Mouse (Mus musculus): ENCODE data around the gene Elac2.

Elac2 gene

DNA sequence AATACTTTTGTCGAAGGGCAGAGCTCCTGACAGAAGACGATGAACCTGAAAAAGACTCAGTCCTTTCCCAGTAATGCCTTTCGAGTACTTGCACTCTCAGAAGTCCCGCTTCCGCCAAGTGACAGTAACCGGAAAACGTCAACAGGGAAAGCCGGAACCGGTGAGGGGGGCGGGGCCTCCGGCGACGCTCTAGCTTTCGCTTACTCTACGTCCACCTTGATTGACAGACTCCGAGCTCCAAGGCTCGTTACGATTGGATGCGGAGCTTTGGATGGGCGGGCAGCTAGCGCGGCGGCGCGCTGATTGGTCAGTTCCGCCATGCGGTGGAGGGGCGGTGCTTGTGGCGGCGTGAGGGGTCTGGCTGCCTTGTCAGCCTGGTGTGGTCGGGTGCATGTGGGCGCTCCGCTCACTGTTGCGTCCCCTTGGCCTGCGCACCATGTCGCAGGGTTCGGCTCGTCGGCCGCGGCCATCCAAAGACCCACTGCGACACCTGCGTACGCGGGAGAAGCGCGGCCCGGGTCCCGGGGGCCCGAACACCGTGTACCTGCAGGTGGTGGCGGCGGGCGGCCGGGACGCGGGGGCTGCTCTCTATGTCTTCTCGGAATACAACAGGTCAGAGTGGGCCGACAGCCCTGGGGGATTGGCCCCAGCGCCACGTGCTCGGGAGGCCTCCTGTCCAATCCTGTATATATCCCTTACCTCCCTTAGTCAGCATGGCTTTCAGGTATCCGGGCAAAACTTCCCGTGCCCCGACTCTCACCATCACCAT, at the start of gene Elac2:
TSS of gene Elac2 (plus strand) at position 319 of the 769 bp plus-strand sequence.
- DNase-seq = peak; percentile 97

DNA sequence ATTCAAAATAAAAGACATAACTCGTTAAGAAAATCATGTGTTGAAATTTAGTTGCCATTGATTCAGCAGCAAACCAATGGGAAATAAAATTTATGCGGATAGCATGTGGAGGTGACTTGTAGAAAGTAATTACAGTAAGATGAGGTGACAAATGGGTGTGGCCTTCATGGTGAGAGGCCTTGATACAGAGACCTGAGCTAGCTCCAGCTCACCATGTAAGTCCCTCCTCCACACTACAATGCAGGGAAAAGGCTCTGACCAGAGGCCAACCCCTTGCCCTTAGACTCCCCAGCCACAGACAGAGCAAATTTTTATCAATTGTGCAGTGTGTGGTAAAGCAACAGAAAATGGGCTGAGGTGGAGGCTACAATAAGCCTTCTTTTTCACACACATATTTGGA, 49.7 kb upstream of the Elac2 start:
- DNase-seq = no peak

DNA sequence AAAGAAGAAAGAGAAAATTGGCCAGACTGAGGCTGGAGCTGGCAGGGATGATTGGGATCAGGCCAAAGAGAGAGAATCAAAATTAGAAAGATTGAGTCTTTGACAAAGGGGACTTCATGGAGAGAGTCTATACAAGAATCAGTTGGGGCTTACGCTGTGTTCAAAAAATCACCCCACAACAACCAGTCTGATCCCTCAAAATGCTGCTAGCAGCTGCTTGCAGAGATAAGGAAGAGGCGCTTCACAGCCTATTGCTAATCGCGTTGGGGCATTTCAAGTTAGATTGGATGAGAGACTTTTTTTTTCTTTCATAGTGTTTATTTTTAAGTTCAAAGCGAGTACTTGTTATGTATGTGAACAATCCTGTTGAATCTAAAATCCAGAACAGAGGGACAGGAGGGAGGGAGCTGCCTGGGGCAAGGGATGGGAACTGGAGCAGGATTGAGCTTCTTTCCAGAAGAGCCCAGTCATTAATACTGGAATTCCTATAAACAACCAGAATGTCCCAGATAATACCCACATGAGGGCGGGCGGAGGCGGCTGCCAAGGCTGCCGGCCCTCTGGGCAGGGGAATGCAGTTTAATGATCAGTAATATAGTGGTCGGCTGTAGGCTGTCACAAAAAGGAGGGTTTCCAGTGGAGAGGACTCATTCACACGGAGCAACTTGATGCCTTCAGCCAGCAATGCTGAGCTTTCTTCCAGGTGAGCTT, 47.6 kb upstream of the Elac2 start:
- DNase-seq = no peak

DNA sequence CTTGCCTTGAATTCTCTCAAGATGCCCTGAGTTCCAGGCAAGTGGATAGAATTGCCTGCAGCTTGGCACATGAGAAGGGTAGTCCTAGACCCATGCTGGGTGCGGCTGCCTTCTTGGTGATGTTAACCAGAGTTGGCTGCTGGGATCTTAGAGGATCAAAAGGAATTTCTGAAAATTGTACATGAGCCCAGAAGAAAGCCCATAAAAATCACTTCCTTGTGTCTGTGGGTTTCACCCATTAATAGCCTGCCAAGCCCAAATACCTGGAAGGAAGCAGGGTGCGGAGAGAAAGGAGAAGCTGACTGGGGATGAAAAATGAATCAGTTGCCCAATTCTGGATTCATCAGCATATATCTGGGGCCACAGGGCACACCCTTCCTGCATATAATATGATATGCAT, 41.6 kb upstream of the Elac2 start:
- DNase-seq = no peak

DNA sequence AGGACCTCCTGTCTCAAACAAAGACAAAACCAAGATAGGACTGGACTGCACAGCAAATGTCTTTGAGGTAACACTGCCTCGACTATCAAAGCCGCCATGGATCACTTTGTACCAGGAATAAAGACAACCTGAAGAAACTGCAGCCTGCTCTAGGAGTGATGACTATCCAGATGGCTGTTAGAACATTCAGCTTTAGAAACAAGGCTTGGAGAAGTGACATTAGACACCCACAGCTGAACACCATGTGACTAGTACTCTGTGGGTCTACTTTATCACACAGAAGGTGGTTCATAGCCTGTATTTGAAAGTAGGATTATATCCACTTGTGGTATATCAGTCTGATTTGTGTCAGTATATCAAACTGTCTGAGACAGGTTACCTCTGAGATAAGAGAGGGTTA, 37.6 kb upstream of the Elac2 start:
- no peak for DNase-seq

DNA sequence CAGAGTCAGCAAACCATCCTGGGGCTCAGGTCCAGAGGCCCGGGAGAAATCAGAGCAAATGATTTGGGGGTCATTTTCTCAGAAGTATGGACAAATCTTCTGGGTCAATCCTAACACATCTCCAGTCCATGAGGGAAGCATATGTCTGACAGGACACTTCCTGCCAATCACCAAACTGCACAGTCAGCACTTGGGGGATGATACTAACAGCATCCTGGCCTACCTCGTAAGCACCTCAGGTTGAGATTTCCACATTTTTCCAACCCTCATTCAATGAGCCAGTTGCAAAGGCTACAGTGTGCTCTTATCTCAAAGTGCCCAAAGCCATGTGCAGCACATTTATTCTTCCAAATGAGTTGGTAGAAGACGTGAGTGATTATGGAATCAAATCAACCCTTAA, 29.1 kb upstream of the Elac2 start:
- DNase-seq = no peak

DNA sequence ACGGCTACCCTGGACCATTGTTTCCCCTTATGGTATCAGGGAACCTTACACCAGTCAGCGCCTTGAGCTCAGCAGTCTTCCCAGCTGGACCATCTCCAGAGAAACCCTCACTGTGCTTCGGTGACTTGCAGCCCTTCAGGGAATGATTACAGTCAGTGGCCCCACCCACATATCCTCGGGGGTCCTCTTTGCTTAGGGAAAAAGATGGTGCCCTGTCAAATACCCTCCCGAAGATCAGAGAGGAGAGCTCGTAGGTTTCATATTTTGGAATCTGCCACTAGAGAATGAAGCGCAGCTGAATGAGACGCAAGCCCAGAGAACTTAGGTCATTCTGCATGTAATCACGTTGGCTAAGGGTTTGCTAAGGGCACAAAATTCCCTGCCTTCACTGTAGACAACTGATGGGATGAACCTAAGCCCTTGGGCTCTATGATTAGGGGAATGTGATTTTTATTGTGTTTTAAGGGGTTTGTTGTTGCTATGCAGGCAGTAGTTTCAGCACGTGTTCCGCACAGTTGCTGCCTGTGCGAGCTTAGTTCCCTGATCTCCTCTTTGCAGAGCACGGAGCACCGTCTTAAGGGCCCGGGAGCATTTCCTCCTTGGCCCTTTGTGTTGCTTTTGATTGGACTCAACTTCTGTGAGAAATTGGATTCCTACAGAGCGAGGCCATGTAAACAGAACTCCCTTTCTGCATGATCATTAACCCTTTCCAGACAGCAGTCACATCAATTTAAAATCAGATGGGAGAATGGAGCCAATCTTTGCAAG, 21.7 kb upstream of the Elac2 start:
- DNase-seq = no peak

DNA sequence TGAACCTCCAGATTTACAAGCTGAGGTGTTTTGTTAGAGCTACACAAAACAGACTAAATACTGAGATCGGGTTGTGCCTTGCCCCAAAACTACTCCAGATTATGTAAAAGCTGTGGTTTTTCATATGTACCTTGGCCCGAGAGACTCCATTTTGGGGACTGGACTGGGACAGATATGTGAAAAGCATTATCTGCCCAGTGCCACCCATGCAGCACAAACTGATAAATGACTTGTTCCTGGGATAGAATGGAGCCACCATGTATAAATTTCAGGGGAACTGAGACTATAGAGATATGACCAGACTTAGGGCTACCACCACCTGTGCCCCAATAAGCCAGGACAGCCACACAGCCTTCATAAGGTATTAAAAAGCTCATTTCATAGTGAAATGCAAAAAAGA, 16.2 kb upstream of the Elac2 start:
- DNase-seq = no peak

DNA sequence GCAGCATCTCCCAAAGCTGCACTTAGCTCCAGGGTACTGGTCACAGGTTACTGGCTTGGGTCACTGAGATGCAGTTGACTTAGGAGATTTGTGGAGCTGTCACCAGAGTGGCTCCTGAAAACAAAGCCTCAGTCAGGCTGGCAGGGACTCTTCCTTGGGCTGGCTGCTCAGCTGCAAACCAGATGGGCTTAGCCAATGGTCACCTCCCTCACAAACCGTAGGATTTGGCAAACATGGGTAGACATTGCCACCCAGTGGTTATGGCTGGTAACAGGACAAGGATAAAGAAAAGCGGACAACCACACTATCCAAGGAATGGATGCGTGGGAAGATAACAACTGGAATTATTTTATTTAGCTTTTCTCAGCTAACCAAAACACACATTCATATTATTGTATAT, 10.3 kb upstream of the Elac2 start:
- peak; percentile 32 for DNase-seq

DNA sequence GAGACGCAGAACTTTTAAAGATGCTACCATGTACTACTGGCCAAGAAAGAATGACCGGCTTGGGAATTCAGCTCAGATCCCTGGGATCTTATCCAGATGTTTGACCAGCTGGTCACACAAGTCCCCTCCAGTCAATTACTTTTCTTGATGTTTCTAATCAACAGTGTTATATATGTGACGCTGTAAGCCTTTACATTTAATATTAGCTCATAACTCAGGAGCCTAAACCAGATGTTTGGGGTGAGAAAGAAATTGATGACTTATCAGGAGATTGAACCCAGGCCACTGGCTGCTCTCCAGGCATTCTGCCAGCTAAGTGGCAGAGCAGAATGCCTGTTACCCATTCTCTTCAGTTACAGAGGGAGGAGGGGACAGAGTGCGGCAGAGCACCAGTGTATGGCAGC, 9.9 kb upstream of the Elac2 start:
- no peak for DNase-seq

DNA sequence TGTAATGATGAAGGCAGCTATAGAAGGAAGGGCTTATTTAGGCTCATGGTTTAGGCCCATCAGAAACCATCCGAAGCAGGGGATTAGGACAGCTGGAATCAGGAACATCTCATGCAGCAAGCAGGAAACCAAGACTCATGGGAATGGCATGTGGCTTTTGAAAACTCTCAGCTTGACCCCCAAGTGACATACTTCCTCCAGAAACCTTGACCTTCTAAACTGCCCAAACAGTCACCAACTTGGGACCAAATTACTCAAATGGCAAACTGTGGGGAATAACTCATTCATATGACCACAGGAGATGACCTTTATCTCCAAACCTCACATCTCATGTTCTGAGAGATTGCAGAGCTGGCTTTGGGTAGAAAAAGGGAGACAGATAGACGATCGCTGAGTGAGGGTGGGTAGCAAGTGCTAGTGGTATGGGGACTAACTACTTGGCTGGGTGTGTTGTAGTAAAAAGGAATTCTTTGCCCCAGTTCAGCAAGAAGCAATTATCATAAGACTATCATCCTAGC, 7.3 kb upstream of the Elac2 start:
- DNase-seq = no peak

DNA sequence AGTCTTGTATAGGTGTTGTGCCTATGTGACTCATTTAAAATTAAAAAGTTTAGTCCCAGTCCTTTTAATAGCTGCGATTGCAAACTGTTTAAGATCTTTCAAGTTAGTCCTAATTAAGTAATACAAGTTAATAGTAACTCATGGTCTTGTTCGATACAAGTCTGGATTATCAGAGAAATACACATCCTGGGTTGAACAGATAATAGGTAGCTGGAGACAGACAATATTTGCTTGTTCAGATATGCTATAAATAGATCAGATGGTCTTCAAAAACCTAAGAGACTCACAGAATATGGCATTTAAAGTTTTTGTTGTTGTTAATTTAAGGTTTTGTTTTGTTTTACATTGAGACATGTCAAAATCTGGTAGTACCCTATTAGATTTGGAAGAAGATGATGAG, 6.4 kb upstream of the Elac2 start:
- DNase-seq = no peak

DNA sequence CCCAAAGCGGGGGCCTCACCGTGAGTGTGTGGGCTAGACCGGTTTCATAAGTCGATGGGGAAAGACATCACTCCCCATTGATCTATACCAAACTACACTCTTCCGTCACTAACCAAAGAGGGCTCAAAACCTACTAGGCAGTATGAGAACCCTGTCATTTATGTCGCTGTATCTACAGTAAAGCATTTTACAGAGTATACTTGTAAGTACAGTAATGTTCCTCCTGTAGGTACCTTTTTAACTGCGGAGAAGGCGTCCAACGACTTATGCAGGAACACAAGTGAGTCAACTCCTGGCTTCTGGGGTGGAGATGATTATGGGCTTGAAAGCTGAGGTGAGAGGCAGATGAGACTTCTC, 629 bp downstream of the Elac2 start:
- no peak for DNase-seq

DNA sequence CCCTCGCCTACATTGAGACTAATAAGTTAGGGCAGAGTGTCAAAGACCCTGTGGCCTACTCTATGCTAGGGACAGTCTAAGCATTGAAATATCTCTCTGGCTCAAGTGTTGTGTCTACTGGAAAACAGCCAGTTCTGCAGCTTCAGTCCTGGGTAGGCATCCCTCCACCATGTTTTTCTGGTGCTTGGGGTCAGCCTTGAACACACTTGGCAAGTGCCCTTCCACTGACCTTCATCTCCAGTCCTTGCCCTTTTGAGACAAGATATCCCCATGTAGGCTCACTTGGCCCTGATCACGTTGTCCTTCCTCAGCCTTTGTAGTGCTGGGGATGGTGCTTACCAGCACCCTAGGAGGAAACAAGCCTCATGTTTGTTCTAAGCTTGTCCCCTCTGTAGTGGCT, 9.7 kb downstream of the Elac2 start:
- DNase-seq = no peak

DNA sequence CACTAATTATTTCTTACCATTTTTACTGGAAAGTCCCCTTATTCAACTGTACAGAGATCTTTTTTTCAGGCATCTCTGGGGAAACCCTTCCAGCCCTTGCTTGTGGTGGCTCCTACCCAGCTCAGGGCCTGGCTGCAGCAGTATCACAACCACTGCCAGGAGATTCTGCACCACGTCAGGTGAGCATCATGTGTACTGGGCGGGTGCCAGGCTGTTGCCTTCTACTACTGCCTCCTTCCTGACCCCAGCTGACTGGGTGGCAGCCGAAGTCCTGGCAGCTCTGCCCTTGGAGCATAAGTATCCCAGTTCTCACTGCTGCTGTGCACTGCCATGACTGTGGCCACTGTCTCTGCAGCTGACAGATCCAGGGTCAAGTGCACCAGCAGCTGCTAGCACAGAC, 19.6 kb downstream of the Elac2 start:
- no peak for DNase-seq

DNA sequence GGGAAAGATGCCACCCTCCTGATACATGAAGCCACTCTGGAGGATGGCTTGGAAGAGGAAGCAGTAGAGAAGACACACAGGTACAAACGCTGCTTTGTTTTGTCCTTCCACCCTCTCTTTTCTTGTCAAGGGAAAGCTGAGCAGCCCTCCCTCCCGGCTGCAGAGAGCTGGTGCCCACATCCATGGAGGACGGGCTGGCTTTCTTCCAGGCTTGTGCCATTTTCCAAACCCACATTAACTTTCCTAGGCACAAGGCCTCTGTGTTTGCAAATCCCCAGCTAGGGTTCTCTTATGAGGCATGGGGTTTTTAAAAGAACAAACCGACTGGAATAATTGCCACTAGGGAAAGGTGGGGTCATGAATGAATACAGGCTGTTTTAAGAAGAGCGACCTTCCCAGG, 20.8 kb downstream of the Elac2 start:
- DNase-seq = no peak

DNA sequence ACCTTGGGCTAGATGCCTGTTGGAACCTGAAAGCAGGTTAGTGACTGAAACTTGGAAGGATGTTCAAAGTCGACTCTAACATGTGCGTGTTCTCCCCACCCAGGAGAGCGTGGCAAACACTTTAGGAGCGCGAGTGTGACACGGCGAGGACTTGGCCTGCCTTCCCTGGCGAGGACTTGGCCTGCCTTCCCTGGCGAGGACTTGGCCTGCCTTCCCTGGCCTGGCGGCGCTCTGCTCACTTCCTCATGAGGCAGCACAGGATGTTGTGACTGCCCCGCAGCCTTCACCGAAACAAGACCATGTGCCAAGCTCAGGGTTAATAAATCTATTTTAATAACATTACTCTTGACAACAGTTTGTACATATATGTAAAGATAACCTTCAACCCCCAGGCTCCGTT, 22.9 kb downstream of the Elac2 start:
- peak; percentile 32 for DNase-seq

DNA sequence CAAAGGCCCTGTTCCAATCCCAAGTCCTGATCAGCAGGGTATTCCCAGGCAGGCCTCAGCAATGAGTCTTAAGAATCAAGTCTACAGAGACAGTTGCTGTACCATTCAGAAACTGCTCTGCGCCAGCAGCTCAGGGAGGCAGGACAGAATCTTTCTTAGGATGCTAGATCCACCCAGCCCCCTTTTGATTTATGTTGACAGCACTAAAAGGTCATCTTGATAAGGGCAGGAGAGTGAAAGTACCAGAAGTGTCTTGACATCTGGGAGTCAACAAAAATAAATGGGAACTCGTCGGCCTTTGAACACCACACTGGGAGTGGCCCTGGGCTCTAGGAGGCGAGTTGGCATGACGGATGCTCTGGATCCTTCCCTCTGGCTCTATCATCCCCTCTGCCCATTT, 24.8 kb downstream of the Elac2 start:
- DNase-seq = no peak

DNA sequence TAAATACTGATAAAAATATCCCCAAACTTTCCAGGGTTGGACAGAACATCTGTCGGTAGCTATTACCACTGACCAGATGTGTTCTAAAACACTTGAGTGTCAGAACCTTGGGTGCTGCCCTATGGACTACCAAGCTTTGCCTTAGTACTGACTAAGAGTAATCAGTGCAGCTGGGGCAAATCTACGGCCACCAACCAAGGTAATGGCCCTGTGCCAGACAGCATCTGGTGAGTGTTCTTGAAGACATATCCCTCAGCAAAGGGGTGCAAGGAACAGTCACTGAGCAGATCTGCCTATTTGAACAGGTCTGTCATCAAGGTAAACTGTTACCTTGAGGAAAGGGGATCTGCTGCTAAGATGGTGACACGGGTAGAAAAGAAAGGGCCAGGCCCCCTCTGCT, 26.0 kb downstream of the Elac2 start:
- no peak for DNase-seq

DNA sequence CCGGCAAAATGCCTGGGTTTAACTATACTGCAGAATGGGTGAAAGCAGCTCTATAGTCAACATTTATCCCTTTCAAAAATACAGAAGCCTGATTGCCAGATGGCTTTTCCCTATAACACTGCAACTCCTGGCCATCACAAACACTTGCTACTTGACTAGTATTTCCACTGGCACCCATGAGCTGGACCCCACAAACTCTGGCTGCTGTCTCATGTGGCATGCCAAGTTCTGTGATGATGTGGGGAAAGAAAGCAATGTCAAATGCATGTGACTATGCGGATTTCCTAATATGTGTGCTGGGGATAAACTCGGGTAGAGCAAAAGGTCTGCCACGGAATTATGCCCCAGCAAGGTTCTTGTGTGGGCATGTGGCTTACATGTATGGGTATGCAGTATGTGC, 27.2 kb downstream of the Elac2 start:
- DNase-seq = no peak

DNA sequence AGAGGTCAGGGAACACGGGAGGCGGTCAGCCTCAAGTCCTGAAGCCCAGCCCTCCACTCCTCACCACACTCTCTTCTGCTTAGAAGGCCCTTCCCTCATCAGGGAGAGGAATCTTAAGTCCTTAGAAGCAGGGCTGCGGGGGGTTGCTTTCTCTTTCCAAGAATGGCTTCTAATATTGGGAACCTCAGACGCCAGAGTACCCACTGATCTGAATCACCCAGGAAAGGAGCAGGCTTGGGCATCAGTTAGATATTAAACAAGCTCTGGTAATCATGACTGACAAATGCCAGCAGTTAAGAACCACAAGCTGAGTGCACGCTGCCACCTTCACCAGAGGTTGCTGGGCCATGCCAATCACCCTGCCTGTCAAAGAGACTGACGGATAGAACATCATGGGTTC, 35.1 kb downstream of the Elac2 start:
- no peak for DNase-seq

DNA sequence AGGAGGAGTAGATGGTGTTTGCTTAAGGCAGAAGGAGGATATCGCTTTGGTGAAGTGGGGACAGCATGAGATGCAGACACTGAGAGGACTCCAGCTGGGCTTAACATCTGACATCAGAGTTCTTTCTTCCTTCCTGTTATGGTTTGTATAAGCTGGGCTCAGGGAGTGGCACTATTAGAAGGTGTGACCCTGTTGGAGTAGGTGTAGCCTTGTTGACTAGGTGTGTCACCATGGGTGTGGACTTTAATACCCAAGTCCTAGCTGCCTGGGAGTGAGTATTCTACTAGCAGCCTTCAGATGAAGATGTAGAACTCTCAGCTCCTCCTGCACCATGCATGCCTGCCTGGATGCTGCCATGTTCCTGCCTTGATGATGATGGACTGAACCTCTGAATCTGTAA, 37.9 kb downstream of the Elac2 start:
- DNase-seq = no peak

DNA sequence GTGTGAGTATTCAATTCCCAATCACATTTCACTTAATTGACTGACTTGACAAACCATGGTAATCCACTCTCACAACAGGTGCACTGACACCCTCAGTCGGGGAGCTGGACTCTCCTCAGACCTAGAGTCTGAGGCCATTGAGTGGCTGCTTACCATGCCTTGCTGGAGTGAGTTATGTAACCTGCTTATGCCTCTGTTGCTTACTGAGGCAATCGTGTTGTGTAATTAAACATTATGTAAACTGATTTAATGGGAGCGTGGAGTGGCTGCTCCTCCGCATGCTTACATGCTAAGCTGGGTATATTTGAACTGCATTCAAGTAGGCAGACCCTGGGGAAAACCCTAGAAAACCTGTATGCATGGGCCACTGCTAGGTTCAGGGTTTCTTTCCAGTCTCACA, 41.9 kb downstream of the Elac2 start:
- DNase-seq = no peak

DNA sequence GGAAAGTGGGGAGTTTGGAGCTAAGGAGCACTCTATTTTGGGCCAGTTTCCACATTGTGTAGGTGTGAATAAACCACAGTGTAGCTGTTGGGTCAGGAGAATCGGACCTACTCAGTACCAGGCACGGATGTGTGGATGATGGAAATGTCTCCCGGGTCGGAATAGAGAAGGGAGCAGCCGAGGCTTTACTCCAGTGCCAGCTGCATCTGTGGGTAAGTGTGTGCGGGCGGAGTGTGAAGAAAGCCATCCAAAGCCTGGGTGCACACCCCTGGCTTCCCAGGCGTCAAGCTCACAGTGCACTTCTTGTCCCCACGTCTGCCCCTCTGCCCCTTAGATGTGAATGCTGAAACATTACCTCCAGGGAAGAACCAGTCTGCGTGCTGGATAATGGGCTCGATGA, 43.9 kb downstream of the Elac2 start:
- no peak for DNase-seq

All from cerebellum, adult 11 months (tissue).